Mouse (Mus musculus) layer of hippocampus, adult 8-10 months (tissue): Measurements from ENCODE around the gene Gtf2b. TPM values are rescaled to one million over a fixed set of nuclear protein-coding genes. Genes with fewer than 3 reads are reported as not detected.

ENCODE experiments used
- DNase-seq, 2 experiments: peaks; one replicate each; pipeline ENCODE4 v3.0.0; 2022; ENCODE audit warnings: low spot score in 2 of 2
- total RNA-seq, 4 experiments: library from RNA; stranded (reverse); gene quantifications; 2 replicates each; pipeline ENCODE4 v1.2.4; 2022

Gtf2b gene
- total RNA-seq, 4 experiments from 2014 or later = 38.3 to 41.4 (median 39.4) TPM

- no peak for DNase-seq
Observed at GRCm38 (mm10) chr3:142811582-142811981, 46.7 kb downstream of the Gtf2b start.

DNA sequence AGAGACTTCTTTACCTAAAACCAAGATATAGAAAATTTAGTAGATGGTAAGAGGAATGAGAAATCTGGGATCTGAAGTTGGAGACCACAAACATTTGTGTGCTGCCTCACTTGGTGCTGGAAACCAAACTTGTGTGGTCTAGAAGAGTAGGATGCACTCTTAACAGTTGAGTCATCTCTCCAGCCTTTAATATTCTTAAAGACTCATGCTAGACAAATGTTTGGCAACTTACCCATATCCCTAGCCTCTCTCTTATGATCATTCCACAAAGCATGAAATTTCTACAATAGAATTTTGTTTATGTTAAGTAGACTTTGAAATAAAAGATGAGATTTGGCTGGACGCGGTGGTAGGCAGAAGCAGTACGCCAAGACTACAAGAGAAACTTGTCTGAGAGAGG is 52.7 kb downstream of the Gtf2b start:
- no peak for DNase-seq

GRCm38 (mm10) chr3:142823606-142824005 is 58.8 kb downstream of the Gtf2b start:
- DNase-seq = no peak

DNA sequence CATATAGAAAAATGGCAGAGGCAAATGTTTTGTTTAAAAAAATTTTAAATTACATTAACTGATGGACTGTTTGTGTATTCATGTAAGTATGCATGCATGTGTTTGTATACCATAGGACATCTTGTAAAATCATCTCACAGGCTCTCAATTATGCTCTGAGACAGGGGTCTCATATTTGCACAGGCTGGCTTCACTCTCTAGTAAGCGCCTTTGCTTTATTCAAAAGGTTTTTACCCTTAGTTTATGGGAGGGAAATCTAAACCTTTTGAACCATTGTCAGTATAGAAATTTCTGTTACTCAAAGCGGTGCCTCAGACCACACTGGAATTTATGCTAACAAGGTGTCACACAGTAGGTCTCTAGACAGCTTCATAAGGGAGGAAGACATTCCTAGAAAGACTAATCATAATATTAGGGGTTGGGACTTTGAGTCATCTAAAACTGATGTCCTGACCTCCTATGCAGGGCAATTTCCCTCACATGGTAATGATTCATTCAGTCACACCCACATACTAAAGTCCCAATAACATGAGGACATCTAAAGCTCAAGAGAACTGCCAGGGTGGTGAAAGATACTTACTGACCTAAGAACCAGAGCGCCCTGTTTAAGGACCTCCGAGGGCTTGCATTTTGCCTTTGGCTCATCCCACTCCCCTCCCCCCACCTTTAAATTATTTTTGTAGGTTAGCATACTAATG is 61.8 kb downstream of the Gtf2b start:
- DNase-seq = no peak

GRCm38 (mm10) chr3:142832910-142833309 is 68.1 kb downstream of the Gtf2b start:
- DNase-seq = no peak

Other genes starting within 250 kb of the Gtf2b start
- gene Gbp7, start 234.7 kb upstream of the Gtf2b start, total RNA-seq = 1 to 10 TPM; 1.9 to 5.2 (median 3.1) TPM
- gene Gbp3, start 205.0 kb upstream of the Gtf2b start, total RNA-seq = 1 to 10 TPM; 3.1 to 9.8 (median 6.0) TPM
- under 1 TPM in 2 of 4 experiments, not detected in 2; 0.14 to 0.39 TPM for gene Gbp2b, start 170.2 kb upstream of the Gtf2b start, total RNA-seq
- gene Gbp2, start 144.4 kb upstream of the Gtf2b start, total RNA-seq = 1 to 10 TPM; 2.4 to 8.0 (median 4.3) TPM
- 1 to 10 TPM; 5.5 to 8.6 (median 6.3) TPM for gene Kyat3, start 64.0 kb upstream of the Gtf2b start, total RNA-seq
- 10 to 100 TPM; 30.4 to 37.8 (median 32.3) TPM for gene Pkn2, start 117.0 kb downstream of the Gtf2b start, total RNA-seq